Mouse (Mus musculus) embryonic fibroblast, embryonic 13.5 days (primary cell): ENCODE results near the gene Tanc1.

Experiments used
- CTCF ChIP-seq: IDR thresholded peaks from 2 replicates; pipeline ENCODE4 v1.5.1; 2011; ENCODE audit warnings: mild to moderate bottlenecking, control low read depth, low read length, moderate library complexity, borderline replicate concordance; ENCODE audit not compliant: insufficient read depth
- POLR2A ChIP-seq: IDR thresholded peaks from 2 replicates; pipeline ENCODE4 v1.6.1; 2011; ENCODE audit warnings: low read depth, mild to moderate bottlenecking, control low read depth, low read length, moderate library complexity

DNA sequence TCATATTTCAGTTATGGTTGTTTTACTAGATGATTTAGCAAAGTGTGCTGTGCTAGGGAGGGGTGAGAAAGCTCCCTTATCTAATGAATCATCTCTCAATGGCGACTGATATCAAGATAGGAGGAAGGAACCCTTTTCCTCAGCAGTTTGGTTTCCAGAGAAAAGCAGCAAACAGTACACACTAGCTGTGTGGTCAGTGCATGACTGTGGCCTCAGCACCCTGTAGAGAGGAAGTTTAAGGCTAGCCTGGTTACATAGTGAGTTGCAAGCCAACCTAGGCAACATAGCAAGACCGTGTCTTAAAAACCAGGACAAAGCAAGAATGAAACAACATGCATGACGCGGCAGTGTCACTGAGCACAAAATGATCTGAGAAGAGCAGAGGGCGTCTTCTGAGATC is 150.4 kb downstream of the Tanc1 start:
- no peak for TF ChIP-seq POLR2A
- TF ChIP-seq CTCF, result no peak
